Mouse (Mus musculus): ENCODE measurements around the gene Luzp1. TPM values are rescaled to one million over a fixed set of nuclear protein-coding genes. Genes with fewer than 3 reads are reported as not detected.

Luzp1 gene
- polyA plus RNA-seq (2014; fragmentation: Nextera tagmentation; extraction: Ambion mirVana) = 134 and 137 TPM in 2 replicates

DNA sequence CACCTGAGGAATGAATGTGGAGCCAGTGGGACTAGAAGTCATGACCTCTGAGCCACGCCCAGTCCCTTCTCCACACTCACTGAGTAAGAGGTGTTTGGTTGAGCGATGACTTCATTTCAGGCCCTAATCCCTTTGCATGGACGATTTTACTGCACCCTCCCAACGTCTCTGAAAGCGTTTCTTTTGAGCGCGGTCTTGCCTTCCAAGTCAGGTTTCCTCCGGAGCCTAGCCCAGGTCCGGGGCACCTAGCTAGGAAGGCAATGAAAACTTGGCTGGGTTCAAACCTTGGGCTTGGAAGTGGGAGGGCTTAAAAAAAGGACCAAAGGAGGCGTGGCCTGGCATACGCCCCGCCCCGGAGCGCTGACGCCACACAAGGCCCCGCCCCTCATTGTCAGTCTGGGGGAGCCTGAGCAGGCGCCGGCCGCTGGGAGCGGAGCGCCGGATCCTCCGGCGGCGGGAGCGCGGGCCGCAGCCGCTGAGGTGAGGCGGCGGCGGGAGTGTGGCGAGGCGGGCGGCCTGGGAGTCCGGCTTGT is at the start of gene Luzp1:
Luzp1 (plus strand) TSS at position 391 of the 533 bp plus-strand sequence.
- peak within 1 kb of the TSS; percentile 91 for H3K4me3 ChIP-seq (ENCODE audit: low read depth, low read length)
- 0 out of 2 replicates have a peak, but pooled peaks cover 3% of the 10 kb centered on the region for H3K4me1 ChIP-seq (ENCODE audit: control insufficient read depth, insufficient read depth, low read length)
- no peaks in the 10 kb centered on the region for H3K27me3 ChIP-seq (ENCODE audit: control insufficient read depth, insufficient read depth, low read length)
- peak within 1 kb of the TSS; percentile 95 for H3K9ac ChIP-seq (ENCODE audit: low read length)
- ATAC-seq (ENCODE audit: insufficient number of reproducible peaks, low FRiP score, low TSS enrichment, low read depth) = peak; percentile 89
- H3K27ac ChIP-seq (replicated peaks; ENCODE audit: low read depth, low read length) = peak within 1 kb of the TSS; percentile 98
- peak within 1 kb of the TSS; percentile 63 for H3K4me2 ChIP-seq (ENCODE audit: low read depth, severe bottlenecking)
- WGBS = under 1% methylated on average over 36 of the region's 36 CpGs
- no peaks in the 10 kb centered on the region for H3K9me3 ChIP-seq (ENCODE audit: control insufficient read depth, low read length)
- DNase-seq (ENCODE audit: low spot score) = peak; percentile 96
- no peaks in the 10 kb centered on the region for H3K36me3 ChIP-seq (ENCODE audit: control insufficient read depth, insufficient read depth, low read length)

DNA sequence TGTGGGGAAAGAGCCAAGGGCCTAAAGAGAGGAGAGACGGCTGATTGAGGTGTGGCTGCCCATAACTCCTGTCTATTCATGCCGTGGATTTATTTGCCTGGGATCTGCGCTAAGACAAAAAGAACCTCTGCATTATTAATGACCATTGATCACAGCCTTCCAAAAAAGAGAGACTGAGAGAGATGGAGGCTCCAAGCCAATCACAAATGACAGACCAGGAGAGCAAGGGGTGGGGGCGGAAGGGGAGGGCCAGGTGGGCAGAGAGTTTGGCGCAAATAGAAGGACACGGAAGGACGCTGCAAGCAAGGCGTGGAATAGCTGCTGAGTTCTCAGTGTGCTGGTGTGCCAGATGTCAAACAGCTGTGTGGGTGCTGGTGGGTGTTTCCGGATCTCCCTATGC is 46.3 kb upstream of the Luzp1 start, which contains the start of gene Htr1d:
Htr1d (plus strand) TSS at position 301 of the 400 bp plus-strand sequence.
- Histone ChIP-seq H3K36me3 (ENCODE audit: control insufficient read depth, insufficient read depth, low read length) (no peaks in the 10 kb centered on the region), H3K4me2 (ENCODE audit: low read depth, severe bottlenecking) (peak within 1 kb of the TSS; percentile 90), H3K27ac (replicated peaks; ENCODE audit: low read depth, low read length) (no peak within 1 kb of the TSS), H3K27me3 (ENCODE audit: control insufficient read depth, insufficient read depth, low read length) (peaks cover 23% of the 10 kb centered on the region), H3K4me1 (ENCODE audit: control insufficient read depth, insufficient read depth, low read length) (peaks cover 11% of the 10 kb centered on the region), H3K9me3 (ENCODE audit: control insufficient read depth, low read length) (no peaks in the 10 kb centered on the region), H3K9ac (ENCODE audit: low read length) (peak within 1 kb of the TSS; percentile 53), H3K4me3 (ENCODE audit: low read depth, low read length) (peak within 1 kb of the TSS; percentile 43)
- ATAC-seq (ENCODE audit: insufficient number of reproducible peaks, low FRiP score, low TSS enrichment, low read depth) (no peak), DNase-seq (ENCODE audit: low spot score) (no peak)
- 79% methylated on average over 9 of the region's 9 CpGs for WGBS

- Histone ChIP-seq H3K27me3 (ENCODE audit: control insufficient read depth, insufficient read depth, low read length) (peaks cover 23% of the 10 kb centered on the region), H3K27ac (replicated peaks; ENCODE audit: low read depth, low read length) (no peak overlapping the region)
- no peak for ATAC-seq (ENCODE audit: insufficient number of reproducible peaks, low FRiP score, low TSS enrichment, low read depth)
Measured at GRCm38 (mm10) chr4:136424120-136424999, 45.2 kb upstream of the Luzp1 start.

GRCm38 (mm10) chr4:136425000-136425288 is 44.6 kb upstream of the Luzp1 start:
- DNase-seq (ENCODE audit: low spot score) = peak; percentile 72
- 2% methylated on average over 15 of the region's 15 CpGs for WGBS
- Histone ChIP-seq H3K27ac (replicated peaks; ENCODE audit: low read depth, low read length) (no peak overlapping the region), H3K4me3 (ENCODE audit: low read depth, low read length) (peak overlapping the region; percentile 43), H3K9ac (ENCODE audit: low read length) (peak overlapping the region; percentile 53; the same call in 1 of the 2 replicates), H3K9me3 (ENCODE audit: control insufficient read depth, low read length) (no peaks in the 10 kb centered on the region), H3K4me1 (ENCODE audit: control insufficient read depth, insufficient read depth, low read length) (peaks cover 11% of the 10 kb centered on the region), H3K36me3 (ENCODE audit: control insufficient read depth, insufficient read depth, low read length) (no peaks in the 10 kb centered on the region), H3K4me2 (ENCODE audit: low read depth, severe bottlenecking) (peak overlapping the region; percentile 90), H3K27me3 (ENCODE audit: control insufficient read depth, insufficient read depth, low read length) (peaks cover 23% of the 10 kb centered on the region)
- ATAC-seq (ENCODE audit: insufficient number of reproducible peaks, low FRiP score, low TSS enrichment, low read depth) = no peak

More at GRCm38 (mm10) chr4:136424120-136424999, 45.2 kb upstream of the Luzp1 start:
- Histone ChIP-seq H3K4me3 (ENCODE audit: low read depth, low read length) (peak overlapping the region; percentile 43), H3K4me2 (ENCODE audit: low read depth, severe bottlenecking) (peak overlapping the region; percentile 90), H3K4me1 (ENCODE audit: control insufficient read depth, insufficient read depth, low read length) (peaks cover 11% of the 10 kb centered on the region), H3K36me3 (ENCODE audit: control insufficient read depth, insufficient read depth, low read length) (no peaks in the 10 kb centered on the region), H3K9ac (ENCODE audit: low read length) (peak overlapping the region; percentile 53), H3K9me3 (ENCODE audit: control insufficient read depth, low read length) (no peaks in the 10 kb centered on the region)
- 1% methylated on average over 60 of the region's 70 CpGs for WGBS
- DNase-seq (ENCODE audit: low spot score) = peak; percentile 46

GRCm38 (mm10) chr4:136430609-136431375 is 38.8 kb upstream of the Luzp1 start:
- H3K9ac ChIP-seq (ENCODE audit: low read length) = no peak overlapping the region
- 0 out of 2 replicates have a peak, but pooled peaks have one; percentile 26 for ATAC-seq (ENCODE audit: insufficient number of reproducible peaks, low FRiP score, low TSS enrichment, low read depth)
- H3K36me3 ChIP-seq (ENCODE audit: control insufficient read depth, insufficient read depth, low read length) = no peaks in the 10 kb centered on the region
- no peak for DNase-seq (ENCODE audit: low spot score)
- 0 out of 2 replicates have a peak, but pooled peaks cover 5% of the 10 kb centered on the region for H3K4me1 ChIP-seq (ENCODE audit: control insufficient read depth, insufficient read depth, low read length)
- H3K4me3 ChIP-seq (ENCODE audit: low read depth, low read length) = no peak overlapping the region
- no peak overlapping the region for H3K4me2 ChIP-seq (ENCODE audit: low read depth, severe bottlenecking)
- H3K27me3 ChIP-seq (ENCODE audit: control insufficient read depth, insufficient read depth, low read length) = no peaks in the 10 kb centered on the region
- H3K27ac ChIP-seq (replicated peaks; ENCODE audit: low read depth, low read length) = no peak overlapping the region
- no peaks in the 10 kb centered on the region for H3K9me3 ChIP-seq (ENCODE audit: control insufficient read depth, low read length)
- WGBS = 44% methylated on average over 11 of the region's 11 CpGs

- ATAC-seq (ENCODE audit: insufficient number of reproducible peaks, low FRiP score, low TSS enrichment, low read depth) (no peak), DNase-seq (ENCODE audit: low spot score) (peak; percentile 86)
- Histone ChIP-seq H3K4me3 (ENCODE audit: low read depth, low read length) (no peak overlapping the region), H3K4me2 (ENCODE audit: low read depth, severe bottlenecking) (no peak overlapping the region), H3K4me1 (ENCODE audit: control insufficient read depth, insufficient read depth, low read length) (0 out of 2 replicates have a peak, but pooled peaks cover 5% of the 10 kb centered on the region), H3K36me3 (ENCODE audit: control insufficient read depth, insufficient read depth, low read length) (no peaks in the 10 kb centered on the region), H3K27me3 (ENCODE audit: control insufficient read depth, insufficient read depth, low read length) (no peaks in the 10 kb centered on the region), H3K9me3 (ENCODE audit: control insufficient read depth, low read length) (no peaks in the 10 kb centered on the region), H3K27ac (replicated peaks; ENCODE audit: low read depth, low read length) (no peak overlapping the region), H3K9ac (ENCODE audit: low read length) (no peak overlapping the region)
- WGBS = 2% methylated on average over 3 of the region's 3 CpGs
Measured at GRCm38 (mm10) chr4:136431376-136431693, 38.2 kb upstream of the Luzp1 start.

DNA sequence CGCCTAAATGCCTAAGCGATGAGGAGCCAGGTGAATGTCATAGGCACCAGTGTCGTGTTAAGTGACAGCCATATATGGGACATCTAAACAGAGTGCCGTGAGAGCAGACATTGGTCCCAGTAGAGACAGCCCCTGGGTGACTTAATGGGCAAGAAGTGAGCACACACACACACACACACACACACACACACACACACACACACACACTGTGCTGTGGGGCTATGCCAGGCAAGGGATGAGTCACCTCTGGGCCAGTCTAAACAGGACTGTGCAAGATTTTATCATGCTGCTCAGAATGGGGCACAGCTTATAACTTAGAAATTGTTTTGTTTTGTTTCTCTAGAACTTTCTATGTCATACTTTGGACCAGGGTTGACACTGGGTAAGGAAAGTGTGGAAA is 35.5 kb upstream of the Luzp1 start:
- Histone ChIP-seq H3K4me2 (ENCODE audit: low read depth, severe bottlenecking) (no peak overlapping the region), H3K9me3 (ENCODE audit: control insufficient read depth, low read length) (no peaks in the 10 kb centered on the region), H3K4me3 (ENCODE audit: low read depth, low read length) (no peak overlapping the region), H3K9ac (ENCODE audit: low read length) (no peak overlapping the region), H3K27me3 (ENCODE audit: control insufficient read depth, insufficient read depth, low read length) (no peaks in the 10 kb centered on the region), H3K36me3 (ENCODE audit: control insufficient read depth, insufficient read depth, low read length) (no peaks in the 10 kb centered on the region), H3K4me1 (ENCODE audit: control insufficient read depth, insufficient read depth, low read length) (0 out of 2 replicates have a peak, but pooled peaks cover 5% of the 10 kb centered on the region), H3K27ac (replicated peaks; ENCODE audit: low read depth, low read length) (no peak overlapping the region)
- no peak for DNase-seq (ENCODE audit: low spot score)
- 85% methylated on average over 4 of the region's 4 CpGs for WGBS
- ATAC-seq (ENCODE audit: insufficient number of reproducible peaks, low FRiP score, low TSS enrichment, low read depth) = no peak

DNA sequence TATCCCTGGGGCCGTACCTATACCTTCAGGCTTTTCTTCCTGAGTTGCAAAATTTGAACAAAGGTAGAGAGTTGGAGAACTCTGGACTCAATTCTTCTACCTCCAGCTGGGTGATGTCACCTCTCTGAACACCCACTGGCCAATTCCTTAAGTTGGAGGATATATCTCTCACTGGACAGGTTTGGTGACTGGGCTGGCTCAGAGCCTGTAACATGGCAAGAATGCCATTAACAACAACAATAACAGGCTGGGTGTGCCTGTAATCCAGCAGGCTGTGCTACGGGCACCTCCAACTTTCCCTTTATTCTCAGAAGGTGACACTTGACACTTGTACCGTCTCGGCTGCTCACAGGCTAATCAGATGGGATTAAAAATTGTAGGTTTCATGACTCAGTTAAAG is 30.5 kb upstream of the Luzp1 start:
- no peak overlapping the region for H3K4me3 ChIP-seq (ENCODE audit: low read depth, low read length)
- H3K9me3 ChIP-seq (ENCODE audit: control insufficient read depth, low read length) = no peaks in the 10 kb centered on the region
- H3K36me3 ChIP-seq (ENCODE audit: control insufficient read depth, insufficient read depth, low read length) = no peaks in the 10 kb centered on the region
- DNase-seq (ENCODE audit: low spot score) (no peak), ATAC-seq (ENCODE audit: insufficient number of reproducible peaks, low FRiP score, low TSS enrichment, low read depth) (no peak)
- 68% methylated on average over 4 of the region's 4 CpGs for WGBS
- H3K27ac ChIP-seq (replicated peaks; ENCODE audit: low read depth, low read length) = no peak overlapping the region
- no peaks in the 10 kb centered on the region for H3K27me3 ChIP-seq (ENCODE audit: control insufficient read depth, insufficient read depth, low read length)
- no peak overlapping the region for H3K4me2 ChIP-seq (ENCODE audit: low read depth, severe bottlenecking)
- H3K9ac ChIP-seq (ENCODE audit: low read length) = no peak overlapping the region
- no peaks in the 10 kb centered on the region for H3K4me1 ChIP-seq (ENCODE audit: control insufficient read depth, insufficient read depth, low read length)

Measured in limb, embryonic 11.5 days (tissue).